In the genomic region with DNA sequence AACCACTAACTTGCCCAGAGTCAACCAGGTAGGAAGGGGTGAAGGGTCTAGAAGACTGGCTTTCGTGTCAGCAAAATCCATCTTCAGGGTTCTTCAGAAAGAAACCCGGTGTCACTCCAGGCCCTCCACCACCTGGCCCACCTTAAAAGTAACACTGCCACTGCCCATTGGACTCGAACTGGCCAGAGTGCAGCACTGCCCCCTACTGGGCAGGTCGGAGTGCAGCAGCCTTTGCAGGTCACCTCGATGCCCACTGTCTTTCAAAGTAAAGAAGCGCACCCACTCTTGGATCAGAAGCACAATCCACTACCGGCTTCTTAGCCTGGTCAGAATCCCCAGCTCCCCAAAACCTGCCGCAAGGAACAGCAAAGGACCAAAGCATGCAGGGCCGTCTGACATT, we compare ENCODE assay signal across 9 mouse cellular contexts.
A peak's percentile ranks its signal among the peaks of the same experiment; 100 is the strongest.
DNase-seq lines count a peak whose midpoint lies in the region; ATAC-seq and TF ChIP-seq lines count a peak whose summit lies in the region.
"Had no signal": no experiment of that assay in that cellular context is flagged by ENCODE, and none has a peak within 500 bp of the region (broad histone marks: within the 10 kb centered on the region; RNA-seq: fewer than 3 reads in every experiment).

No protein-coding gene starts in this region.

- no peaks in the 10 kb centered on the region for H3K4me1 ChIP-seq in G1E (ENCODE audit: insufficient read depth, low read depth, low read length)
- H3K4me1 ChIP-seq in small intestine, adult 2 months (ENCODE audit: control insufficient read depth, insufficient read depth, insufficient read length, low read length), result no peaks in the 10 kb centered on the region

- WGBS in small intestine, adult 2 months, result 78% methylated on average over 9 of the region's 9 CpGs

- peak in 1 of 2 experiments; percentile 43 for DNase-seq in layer of hippocampus, adult 2 months (ENCODE audit: low spot score in 2 of 2)
- no peak for DNase-seq in layer of hippocampus, postnatal 36 days
- DNase-seq in G1E (ENCODE audit: low spot score), result no peak
- peak; percentile 68 to 69 for DNase-seq in cerebellum, postnatal 10 days
- no peak for DNase-seq in gastrocnemius, postnatal 25 days
- no peak for DNase-seq in frontal cortex, adult 2 months (ENCODE audit: extremely low spot score in 1 of 2, low spot score in 1 of 2)
- DNase-seq in layer of hippocampus, adult 8-10 months (ENCODE audit: low spot score in 2 of 2), result no peak

- TF ChIP-seq POLR2A in small intestine, adult 2 months (IDR thresholded peaks at IDR 0.05; ENCODE audit: low read depth, low read length), result no peak

- no peaks in the 10 kb centered on the region for H3K27me3 ChIP-seq in G1E (ENCODE audit: insufficient read depth, low read length)
- H3K27me3 ChIP-seq in small intestine, adult 2 months (ENCODE audit: control insufficient read depth, insufficient read depth, low read length), result no peaks in the 10 kb centered on the region
- H3K27me3 ChIP-seq: embryonic facial prominence, embryonic 12.5 days had no signal

- peaks cover 50% of the 10 kb centered on the region for H3K9me3 ChIP-seq in G1E (replicated peaks)

- H3K27ac ChIP-seq in layer of hippocampus, adult 2 months, result peak overlapping the region; percentile 89; the same call in 1 of the 2 replicates
- no peak overlapping the region for H3K27ac ChIP-seq in small intestine, adult 2 months (ENCODE audit: insufficient read depth, low read depth, low read length)
- H3K27ac ChIP-seq: embryonic facial prominence, embryonic 12.5 days had no signal

- peaks cover 2% of the 10 kb centered on the region for H3K36me3 ChIP-seq in G1E (replicated peaks)
- 0 out of 2 replicates have a peak, but pooled peaks cover 6% of the 10 kb centered on the region for H3K36me3 ChIP-seq in small intestine, adult 2 months (ENCODE audit: control insufficient read depth, insufficient read depth, low read length)

- peak overlapping the region; percentile 53 for H3K4me3 ChIP-seq in layer of hippocampus, adult 2 months
- H3K4me3 ChIP-seq in G1E (ENCODE audit: low read depth, low read length), result no peak overlapping the region
- H3K4me3 ChIP-seq in small intestine, adult 2 months (ENCODE audit: low read depth, low read length), result no peak overlapping the region
- H3K4me3 ChIP-seq: embryonic facial prominence, embryonic 12.5 days had no signal

- no peak for ATAC-seq in G1E (ENCODE audit: extremely low read depth, insufficient number of reproducible peaks, low FRiP score, poor library complexity, severe bottlenecking)

- TF ChIP-seq CTCF in layer of hippocampus, adult 2 months (conservative IDR thresholded peaks at IDR 0.05), result peak; percentile 75
- peak; percentile 46; the same call in 1 of the 2 replicates for TF ChIP-seq CTCF in G1E (IDR thresholded peaks at IDR 0.05; ENCODE audit: low read depth, low read length)
- TF ChIP-seq CTCF in small intestine, adult 2 months (IDR thresholded peaks at IDR 0.05; ENCODE audit: extremely low read depth, insufficient read length, insufficient replicate concordance, low read depth, low read length), result peak; percentile 27; the same call in 1 of the 2 replicates

Comparison
In these comparisons a context has a peak if more than half of its experiments do, and no peak if none do; other contexts are left out.
1. DNase-seq: peak in cerebellum, postnatal 10 days (2 of 2); none in layer of hippocampus, postnatal 36 days (0 of 2), G1E (single experiment), gastrocnemius, postnatal 25 days (single experiment), frontal cortex, adult 2 months (0 of 2) and layer of hippocampus, adult 8-10 months (0 of 2).
2. Peak in every context shown above with its lines, with median percentiles within 50 percentile points of each other: CTCF ChIP-seq.